Mouse (Mus musculus): Measurements from ENCODE around the gene Ptcra. TPM values are rescaled to one million over a fixed set of nuclear protein-coding genes. Genes with fewer than 3 reads are reported as not detected.

Ptcra gene
- polyA plus RNA-seq, 2 experiments: 0.19 to 0.30 TPM

GRCm38 (mm10) chr17:46747234-46747633, 16.3 kb downstream of the Ptcra start:
- Histone ChIP-seq H3K36me3 (ENCODE audit: control insufficient read depth, insufficient read depth, low read length) (peaks cover 31% of the 10 kb centered on the region), H3K27ac (replicated peaks; ENCODE audit: low read depth, low read length) (no peak overlapping the region), H3K4me2 (replicated peaks; ENCODE audit: low read depth, low read length, severe bottlenecking) (no peak overlapping the region), H3K9me3 (ENCODE audit: control insufficient read depth, low read length) (no peaks in the 10 kb centered on the region), H3K9ac (ENCODE audit: low read depth, low read length, severe bottlenecking) (no peak overlapping the region), H3K4me1 (ENCODE audit: control insufficient read depth, insufficient read depth, low read length) (peaks cover 7% of the 10 kb centered on the region; the same call in 1 of the 2 replicates), H3K4me3 (replicated peaks; ENCODE audit: low read length) (no peak overlapping the region), H3K27me3 (ENCODE audit: control insufficient read depth, insufficient read depth, low read length) (no peaks in the 10 kb centered on the region)
- ATAC-seq (ENCODE audit: low FRiP score, low read depth) (no peak), DNase-seq (ENCODE audit: low spot score) (no peak)
- 83% methylated on average over 8 of the region's 8 CpGs for WGBS
- TF ChIP-seq POLR2A (IDR thresholded peaks at IDR 0.05; ENCODE audit: borderline replicate concordance, extremely low read depth, insufficient read depth, insufficient read length): no peak

GRCm38 (mm10) chr17:46745506-46745905, 18.0 kb downstream of the Ptcra start:
- Histone ChIP-seq H3K4me3 (replicated peaks; ENCODE audit: low read length) (no peak overlapping the region), H3K27me3 (ENCODE audit: control insufficient read depth, insufficient read depth, low read length) (no peaks in the 10 kb centered on the region), H3K4me2 (replicated peaks; ENCODE audit: low read depth, low read length, severe bottlenecking) (no peak overlapping the region), H3K27ac (replicated peaks; ENCODE audit: low read depth, low read length) (no peak overlapping the region), H3K9ac (ENCODE audit: low read depth, low read length, severe bottlenecking) (no peak overlapping the region), H3K36me3 (ENCODE audit: control insufficient read depth, insufficient read depth, low read length) (peaks cover 31% of the 10 kb centered on the region), H3K4me1 (ENCODE audit: control insufficient read depth, insufficient read depth, low read length) (0 out of 2 replicates have a peak, but pooled peaks cover under 1% of the 10 kb centered on the region), H3K9me3 (ENCODE audit: control insufficient read depth, low read length) (no peaks in the 10 kb centered on the region)
- TF ChIP-seq POLR2A (IDR thresholded peaks at IDR 0.05; ENCODE audit: borderline replicate concordance, extremely low read depth, insufficient read depth, insufficient read length): no peak
- ATAC-seq (ENCODE audit: low FRiP score, low read depth) (no peak), DNase-seq (ENCODE audit: low spot score) (no peak)
- WGBS: 79% methylated on average over 2 of the region's 2 CpGs

GRCm38 (mm10) chr17:46742986-46743385, 20.5 kb downstream of the Ptcra start:
- no peak for DNase-seq (ENCODE audit: low spot score)
- no peak for ATAC-seq (ENCODE audit: low FRiP score, low read depth)
- no peak for TF ChIP-seq POLR2A (IDR thresholded peaks at IDR 0.05; ENCODE audit: borderline replicate concordance, extremely low read depth, insufficient read depth, insufficient read length)
- H3K36me3 ChIP-seq (ENCODE audit: control insufficient read depth, insufficient read depth, low read length): peaks cover 31% of the 10 kb centered on the region
- H3K27me3 ChIP-seq (ENCODE audit: control insufficient read depth, insufficient read depth, low read length): no peaks in the 10 kb centered on the region
- no peaks in the 10 kb centered on the region for H3K9me3 ChIP-seq (ENCODE audit: control insufficient read depth, low read length)
- no peak overlapping the region for H3K4me2 ChIP-seq (replicated peaks; ENCODE audit: low read depth, low read length, severe bottlenecking)
- no peaks in the 10 kb centered on the region for H3K4me1 ChIP-seq (ENCODE audit: control insufficient read depth, insufficient read depth, low read length)
- H3K27ac ChIP-seq (replicated peaks; ENCODE audit: low read depth, low read length): no peak overlapping the region
- 84% methylated on average over 9 of the region's 9 CpGs for WGBS
- no peak overlapping the region for H3K9ac ChIP-seq (ENCODE audit: low read depth, low read length, severe bottlenecking)
- no peak overlapping the region for H3K4me3 ChIP-seq (replicated peaks; ENCODE audit: low read length)

- 92% methylated on average over 6 of the region's 6 CpGs for WGBS
These were observed 22.2 kb downstream of the Ptcra start for GRCm38 (mm10) chr17:46741305-46741704.

GRCm38 (mm10) chr17:46736160-46736559, 27.4 kb downstream of the Ptcra start:
- no peak for TF ChIP-seq POLR2A (IDR thresholded peaks at IDR 0.05; ENCODE audit: borderline replicate concordance, extremely low read depth, insufficient read depth, insufficient read length)
- WGBS: 59% methylated on average over 10 of the region's 10 CpGs
- H3K27me3 ChIP-seq (ENCODE audit: control insufficient read depth, insufficient read depth, low read length): no peaks in the 10 kb centered on the region
- no peak overlapping the region for H3K4me3 ChIP-seq (replicated peaks; ENCODE audit: low read length)
- H3K9ac ChIP-seq (ENCODE audit: low read depth, low read length, severe bottlenecking): no peak overlapping the region
- H3K27ac ChIP-seq (replicated peaks; ENCODE audit: low read depth, low read length): no peak overlapping the region
- H3K4me2 ChIP-seq (replicated peaks; ENCODE audit: low read depth, low read length, severe bottlenecking): no peak overlapping the region
- no peaks in the 10 kb centered on the region for H3K4me1 ChIP-seq (ENCODE audit: control insufficient read depth, insufficient read depth, low read length)
- ATAC-seq (ENCODE audit: low FRiP score, low read depth) (0 out of 2 replicates have a peak, but pooled peaks have one; percentile 19), DNase-seq (ENCODE audit: low spot score) (no peak)
- peaks cover 20% of the 10 kb centered on the region for H3K36me3 ChIP-seq (ENCODE audit: control insufficient read depth, insufficient read depth, low read length)
- no peaks in the 10 kb centered on the region for H3K9me3 ChIP-seq (ENCODE audit: control insufficient read depth, low read length)

More at GRCm38 (mm10) chr17:46741305-46741704, 22.2 kb downstream of the Ptcra start:
- TF ChIP-seq POLR2A (IDR thresholded peaks at IDR 0.05; ENCODE audit: borderline replicate concordance, extremely low read depth, insufficient read depth, insufficient read length): no peak
- Histone ChIP-seq H3K4me1 (ENCODE audit: control insufficient read depth, insufficient read depth, low read length) (no peaks in the 10 kb centered on the region), H3K4me2 (replicated peaks; ENCODE audit: low read depth, low read length, severe bottlenecking) (no peak overlapping the region), H3K27ac (replicated peaks; ENCODE audit: low read depth, low read length) (no peak overlapping the region), H3K4me3 (replicated peaks; ENCODE audit: low read length) (no peak overlapping the region), H3K27me3 (ENCODE audit: control insufficient read depth, insufficient read depth, low read length) (no peaks in the 10 kb centered on the region), H3K9ac (ENCODE audit: low read depth, low read length, severe bottlenecking) (no peak overlapping the region), H3K36me3 (ENCODE audit: control insufficient read depth, insufficient read depth, low read length) (peaks cover 34% of the 10 kb centered on the region), H3K9me3 (ENCODE audit: control insufficient read depth, low read length) (no peaks in the 10 kb centered on the region)
- DNase-seq (ENCODE audit: low spot score): no peak
- ATAC-seq (ENCODE audit: low FRiP score, low read depth): no peak

GRCm38 (mm10) chr17:46735287-46735686, 28.2 kb downstream of the Ptcra start:
- 87% methylated on average over 7 of the region's 7 CpGs for WGBS
- H3K27me3 ChIP-seq (ENCODE audit: control insufficient read depth, insufficient read depth, low read length): no peaks in the 10 kb centered on the region
- no peaks in the 10 kb centered on the region for H3K4me1 ChIP-seq (ENCODE audit: control insufficient read depth, insufficient read depth, low read length)
- DNase-seq (ENCODE audit: low spot score): no peak
- TF ChIP-seq POLR2A (IDR thresholded peaks at IDR 0.05; ENCODE audit: borderline replicate concordance, extremely low read depth, insufficient read depth, insufficient read length): no peak
- no peak overlapping the region for H3K27ac ChIP-seq (replicated peaks; ENCODE audit: low read depth, low read length)
- peaks cover 20% of the 10 kb centered on the region for H3K36me3 ChIP-seq (ENCODE audit: control insufficient read depth, insufficient read depth, low read length)
- H3K9me3 ChIP-seq (ENCODE audit: control insufficient read depth, low read length): no peaks in the 10 kb centered on the region
- H3K4me3 ChIP-seq (replicated peaks; ENCODE audit: low read length): no peak overlapping the region
- no peak overlapping the region for H3K4me2 ChIP-seq (replicated peaks; ENCODE audit: low read depth, low read length, severe bottlenecking)
- no peak overlapping the region for H3K9ac ChIP-seq (ENCODE audit: low read depth, low read length, severe bottlenecking)
- ATAC-seq (ENCODE audit: low FRiP score, low read depth): no peak

All from limb, embryonic 14.5 days (tissue).